Mouse (Mus musculus): ENCODE data around the gene Fibcd1. TPM values are rescaled to one million over a fixed set of nuclear protein-coding genes. Genes with fewer than 3 reads are reported as not detected.

Fibcd1 gene
- total and polyA plus RNA-seq, 2 experiments from 2014 or later: not detected

- Histone ChIP-seq H3K4me1 (ENCODE audit: control insufficient read depth, insufficient read depth) (no peaks in the 10 kb centered on the region), H3K9me3 (replicated peaks; ENCODE audit: control insufficient read depth, low read length) (no peaks in the 10 kb centered on the region), H3K36me3 (replicated peaks; ENCODE audit: control insufficient read depth, insufficient read depth, low read length) (no peaks in the 10 kb centered on the region), H3K4me2 (ENCODE audit: low read depth, low read length) (no peak overlapping the region), H3K4me3 (ENCODE audit: low read depth, low read length) (no peak overlapping the region), H3K27ac (ENCODE audit: low read depth) (no peak overlapping the region), H3K9ac (replicated peaks; ENCODE audit: low read depth, low read length) (no peak overlapping the region), H3K27me3 (ENCODE audit: control insufficient read depth, insufficient read depth, low read length) (no peaks in the 10 kb centered on the region)
- WGBS: 70% methylated on average over 2 of the region's 2 CpGs
- no peak for TF ChIP-seq EP300 (IDR thresholded peaks at IDR 0.05; ENCODE audit: low read depth)
- TF ChIP-seq CTCF (IDR thresholded peaks at IDR 0.05; ENCODE audit: low read depth): no peak
- no peak for DNase-seq (ENCODE audit: low spot score)
- ATAC-seq (ENCODE audit: insufficient read depth, low read depth): no peak
Measured at GRCm38 (mm10) chr2:31865794-31866193, 20.0 kb upstream of the Fibcd1 start.

- DNase-seq (ENCODE audit: low spot score): no peak
- Histone ChIP-seq H3K4me3 (ENCODE audit: low read depth, low read length) (no peak overlapping the region), H3K27ac (ENCODE audit: low read depth) (no peak overlapping the region), H3K9me3 (replicated peaks; ENCODE audit: control insufficient read depth, low read length) (no peaks in the 10 kb centered on the region), H3K9ac (replicated peaks; ENCODE audit: low read depth, low read length) (no peak overlapping the region), H3K4me2 (ENCODE audit: low read depth, low read length) (no peak overlapping the region), H3K36me3 (replicated peaks; ENCODE audit: control insufficient read depth, insufficient read depth, low read length) (no peaks in the 10 kb centered on the region), H3K27me3 (ENCODE audit: control insufficient read depth, insufficient read depth, low read length) (0 out of 2 replicates have a peak, but pooled peaks cover 2% of the 10 kb centered on the region), H3K4me1 (ENCODE audit: control insufficient read depth, insufficient read depth) (no peaks in the 10 kb centered on the region)
- WGBS: 53% methylated on average over 4 of the region's 4 CpGs
- TF ChIP-seq CTCF (IDR thresholded peaks at IDR 0.05; ENCODE audit: low read depth) (no peak), EP300 (IDR thresholded peaks at IDR 0.05; ENCODE audit: low read depth) (no peak)
- no peak for ATAC-seq (ENCODE audit: insufficient read depth, low read depth)
Measured at GRCm38 (mm10) chr2:31865322-31865721, 19.5 kb upstream of the Fibcd1 start.

GRCm38 (mm10) chr2:31864891-31865290 is 19.1 kb upstream of the Fibcd1 start:
- WGBS: 82% methylated on average over 9 of the region's 9 CpGs
- ATAC-seq (ENCODE audit: insufficient read depth, low read depth) (no peak), DNase-seq (ENCODE audit: low spot score) (no peak)
- H3K4me1 ChIP-seq (ENCODE audit: control insufficient read depth, insufficient read depth): no peaks in the 10 kb centered on the region
- no peak overlapping the region for H3K9ac ChIP-seq (replicated peaks; ENCODE audit: low read depth, low read length)
- no peak overlapping the region for H3K27ac ChIP-seq (ENCODE audit: low read depth)
- H3K36me3 ChIP-seq (replicated peaks; ENCODE audit: control insufficient read depth, insufficient read depth, low read length): no peaks in the 10 kb centered on the region
- TF ChIP-seq EP300 (IDR thresholded peaks at IDR 0.05; ENCODE audit: low read depth) (no peak), CTCF (IDR thresholded peaks at IDR 0.05; ENCODE audit: low read depth) (no peak)
- H3K27me3 ChIP-seq (ENCODE audit: control insufficient read depth, insufficient read depth, low read length): 0 out of 2 replicates have a peak, but pooled peaks cover 5% of the 10 kb centered on the region
- no peak overlapping the region for H3K4me3 ChIP-seq (ENCODE audit: low read depth, low read length)
- H3K4me2 ChIP-seq (ENCODE audit: low read depth, low read length): no peak overlapping the region
- no peaks in the 10 kb centered on the region for H3K9me3 ChIP-seq (replicated peaks; ENCODE audit: control insufficient read depth, low read length)

- 0 out of 2 replicates have a peak, but pooled peaks cover 6% of the 10 kb centered on the region for H3K27me3 ChIP-seq (ENCODE audit: control insufficient read depth, insufficient read depth, low read length)
- WGBS: 82% methylated on average over 1 of the region's 1 CpGs
Measured at GRCm38 (mm10) chr2:31863766-31864165, 18.0 kb upstream of the Fibcd1 start.

GRCm38 (mm10) chr2:31862919-31863318 is 17.1 kb upstream of the Fibcd1 start:
- H3K9me3 ChIP-seq (replicated peaks; ENCODE audit: control insufficient read depth, low read length): no peaks in the 10 kb centered on the region
- no peak overlapping the region for H3K4me2 ChIP-seq (ENCODE audit: low read depth, low read length)
- H3K4me1 ChIP-seq (ENCODE audit: control insufficient read depth, insufficient read depth): no peaks in the 10 kb centered on the region
- H3K27ac ChIP-seq (ENCODE audit: low read depth): no peak overlapping the region
- H3K9ac ChIP-seq (replicated peaks; ENCODE audit: low read depth, low read length): no peak overlapping the region
- no peaks in the 10 kb centered on the region for H3K36me3 ChIP-seq (replicated peaks; ENCODE audit: control insufficient read depth, insufficient read depth, low read length)
- DNase-seq (ENCODE audit: low spot score): no peak
- no peak overlapping the region for H3K4me3 ChIP-seq (ENCODE audit: low read depth, low read length)
- WGBS: 56% methylated on average over 1 of the region's 1 CpGs
- H3K27me3 ChIP-seq (ENCODE audit: control insufficient read depth, insufficient read depth, low read length): peaks cover 15% of the 10 kb centered on the region; the same call in 1 of the 2 replicates
- ATAC-seq (ENCODE audit: insufficient read depth, low read depth): no peak
- TF ChIP-seq EP300 (IDR thresholded peaks at IDR 0.05; ENCODE audit: low read depth): no peak
- no peak for TF ChIP-seq CTCF (IDR thresholded peaks at IDR 0.05; ENCODE audit: low read depth)

More at GRCm38 (mm10) chr2:31863766-31864165, 18.0 kb upstream of the Fibcd1 start:
- ATAC-seq (ENCODE audit: insufficient read depth, low read depth) (no peak), DNase-seq (ENCODE audit: low spot score) (no peak)
- Histone ChIP-seq H3K4me2 (ENCODE audit: low read depth, low read length) (no peak overlapping the region), H3K9me3 (replicated peaks; ENCODE audit: control insufficient read depth, low read length) (no peaks in the 10 kb centered on the region), H3K36me3 (replicated peaks; ENCODE audit: control insufficient read depth, insufficient read depth, low read length) (no peaks in the 10 kb centered on the region), H3K4me1 (ENCODE audit: control insufficient read depth, insufficient read depth) (no peaks in the 10 kb centered on the region), H3K27ac (ENCODE audit: low read depth) (no peak overlapping the region), H3K4me3 (ENCODE audit: low read depth, low read length) (no peak overlapping the region), H3K9ac (replicated peaks; ENCODE audit: low read depth, low read length) (no peak overlapping the region)
- TF ChIP-seq EP300 (IDR thresholded peaks at IDR 0.05; ENCODE audit: low read depth) (no peak), CTCF (IDR thresholded peaks at IDR 0.05; ENCODE audit: low read depth) (no peak)

- TF ChIP-seq EP300 (IDR thresholded peaks at IDR 0.05; ENCODE audit: low read depth) (no peak), CTCF (IDR thresholded peaks at IDR 0.05; ENCODE audit: low read depth) (no peak)
- Histone ChIP-seq H3K9ac (replicated peaks; ENCODE audit: low read depth, low read length) (no peak overlapping the region), H3K9me3 (replicated peaks; ENCODE audit: control insufficient read depth, low read length) (no peaks in the 10 kb centered on the region), H3K4me3 (ENCODE audit: low read depth, low read length) (no peak overlapping the region), H3K27ac (ENCODE audit: low read depth) (no peak overlapping the region), H3K27me3 (ENCODE audit: control insufficient read depth, insufficient read depth, low read length) (peaks cover 18% of the 10 kb centered on the region; the same call in 1 of the 2 replicates), H3K4me2 (ENCODE audit: low read depth, low read length) (no peak overlapping the region), H3K4me1 (ENCODE audit: control insufficient read depth, insufficient read depth) (no peaks in the 10 kb centered on the region), H3K36me3 (replicated peaks; ENCODE audit: control insufficient read depth, insufficient read depth, low read length) (no peaks in the 10 kb centered on the region)
- ATAC-seq (ENCODE audit: insufficient read depth, low read depth) (no peak), DNase-seq (ENCODE audit: low spot score) (no peak)
- 24% methylated on average over 12 of the region's 12 CpGs for WGBS
Measured at GRCm38 (mm10) chr2:31858500-31858899, 12.7 kb upstream of the Fibcd1 start.
